Comparison of ENCODE assay signal across 22 mouse cellular contexts in genomic region chr9:52348536-52349527, GRCm38 (mm10).
DNase-seq lines count a peak whose midpoint lies in the region; ATAC-seq and TF ChIP-seq lines count a peak whose summit lies in the region.
"Had no signal": no experiment of that assay in that cellular context is flagged by ENCODE, and none has a peak within 500 bp of the region (broad histone marks: within the 10 kb centered on the region; RNA-seq: fewer than 3 reads in every experiment).

No protein-coding gene starts in this region.

- peak; percentile 46 for TF ChIP-seq POLR2A in CH12.LX (IDR thresholded peaks at IDR 0.05; ENCODE audit: low read depth, low read length)

- peak overlapping the region; percentile 96 for H3K9ac ChIP-seq in CH12.LX (ENCODE audit: insufficient read depth, low read depth)
- H3K9ac ChIP-seq in midbrain, embryonic 14.5 days (replicated peaks; ENCODE audit: low read length) = no peak overlapping the region
- no peak overlapping the region for H3K9ac ChIP-seq in forebrain, embryonic 11.5 days (ENCODE audit: low read length)
- H3K9ac ChIP-seq: forebrain, embryonic 12.5 days; hindbrain, embryonic 13.5 days had no signal

- dilution Hi-C loops in CH12.LX (cut with MboI; ENCODE audit: extremely low pct_ligation_motif_present, extremely low pct_unique_long_range_greater_than_20kb, low sequenced_read_pairs) = no loop called here

- DNase-seq in spleen, postnatal 36 days (ENCODE audit: low spot score in 2 of 2) = peak; percentile 29 to 31
- DNase-seq in spleen, postnatal 14 days (ENCODE audit: low spot score in 2 of 2) = no peak
- peak; percentile 97 for DNase-seq in CH12.LX (ENCODE audit: extremely low read depth)
- DNase-seq in induced T-regulatory cell, adult 2 months (ENCODE audit: low read depth) = peak; percentile 62
- peak; percentile 67 for DNase-seq in splenic B cell, adult 2 months (ENCODE audit: low read depth, low spot score)
- DNase-seq in midbrain, embryonic 14.5 days = no peak
- no peak for DNase-seq in heart, postnatal 25 days (ENCODE audit: low spot score)
- no peak for DNase-seq in forebrain, embryonic 11.5 days (ENCODE audit: low spot score)
- DNase-seq: adrenal gland, adult 2 months; adrenal gland, postnatal 25 days; cerebellum, adult 2 months; cerebellum, postnatal 10 days; gastrocnemius, postnatal 10 days; heart, postnatal 10 days had no signal

- H3K27me3 ChIP-seq in CH12.LX (replicated peaks) = no peaks in the 10 kb centered on the region
- no peaks in the 10 kb centered on the region for H3K27me3 ChIP-seq in splenic B cell, adult 2 months (ENCODE audit: control insufficient read depth, insufficient read depth, low read length, poor library complexity, severe bottlenecking)
- no peaks in the 10 kb centered on the region for H3K27me3 ChIP-seq in midbrain, embryonic 14.5 days (ENCODE audit: control insufficient read depth, insufficient read depth, low read length)
- no peaks in the 10 kb centered on the region for H3K27me3 ChIP-seq in forebrain, embryonic 11.5 days (ENCODE audit: control insufficient read depth, insufficient read depth, low read length)
- H3K27me3 ChIP-seq: forebrain, embryonic 12.5 days; hindbrain, embryonic 13.5 days had no signal

- peak overlapping the region; percentile 57 to 67 (median 62) for H3K4me3 ChIP-seq in CH12.LX (replicated peaks in 1 of 3; ENCODE audit: low read depth in 2 of 3, low read length in 2 of 3, poor library complexity in 1 of 3)
- H3K4me3 ChIP-seq in midbrain, embryonic 14.5 days (replicated peaks; ENCODE audit: low read depth, low read length) = no peak overlapping the region
- H3K4me3 ChIP-seq in forebrain, embryonic 11.5 days (ENCODE audit: low read depth, low read length) = no peak overlapping the region
- H3K4me3 ChIP-seq: embryonic facial prominence, embryonic 10.5 days; erythroblast, embryonic 14.5 days; forebrain, embryonic 12.5 days; heart, embryonic 10.5 days; hindbrain, embryonic 13.5 days had no signal

- peak overlapping the region; percentile 74 for H3K4me2 ChIP-seq in CH12.LX (ENCODE audit: insufficient read depth, low read depth, poor library complexity, severe bottlenecking)
- H3K4me2 ChIP-seq in midbrain, embryonic 14.5 days (ENCODE audit: low read length) = no peak overlapping the region
- H3K4me2 ChIP-seq in forebrain, embryonic 11.5 days (ENCODE audit: low read depth, low read length, severe bottlenecking) = no peak overlapping the region
- H3K4me2 ChIP-seq: forebrain, embryonic 12.5 days; hindbrain, embryonic 13.5 days had no signal

- 86% methylated on average over 7 of the region's 7 CpGs for WGBS in midbrain, embryonic 14.5 days
- WGBS in forebrain, embryonic 11.5 days = 72% methylated on average over 7 of the region's 7 CpGs

- TF ChIP-seq EP300 in CH12.LX (IDR thresholded peaks at IDR 0.05; ENCODE audit: low read length) = peak; percentile 98

- peak; percentile 8 for TF ChIP-seq RAD21 in CH12.LX (IDR thresholded peaks at IDR 0.05; ENCODE audit: low read depth, low read length)

- ATAC-seq in midbrain, embryonic 14.5 days (ENCODE audit: low FRiP score, low TSS enrichment) = no peak
- no peak for ATAC-seq in forebrain, embryonic 11.5 days (replicated peaks; ENCODE audit: low FRiP score)
- ATAC-seq: forebrain, embryonic 16.5 days; hindbrain, postnatal 0 days; intestine, embryonic 16.5 days had no signal

- H3K27ac ChIP-seq in CH12.LX (ENCODE audit: insufficient read depth, low read depth) = peak overlapping the region; percentile 95
- H3K27ac ChIP-seq in midbrain, embryonic 14.5 days (replicated peaks; ENCODE audit: low read depth, low read length) = no peak overlapping the region
- H3K27ac ChIP-seq in forebrain, embryonic 11.5 days (ENCODE audit: low read depth, low read length) = no peak overlapping the region
- H3K27ac ChIP-seq: embryonic facial prominence, embryonic 10.5 days; forebrain, embryonic 12.5 days; heart, embryonic 10.5 days; hindbrain, embryonic 13.5 days; hindbrain, postnatal 0 days had no signal

- no peaks in the 10 kb centered on the region for H3K9me3 ChIP-seq in CH12.LX (replicated peaks; ENCODE audit: low read length)
- H3K9me3 ChIP-seq in midbrain, embryonic 14.5 days (ENCODE audit: control insufficient read depth, low read length) = no peaks in the 10 kb centered on the region
- H3K9me3 ChIP-seq in forebrain, embryonic 11.5 days (ENCODE audit: control insufficient read depth, low read length) = no peaks in the 10 kb centered on the region
- H3K9me3 ChIP-seq: embryonic facial prominence, embryonic 10.5 days; forebrain, embryonic 12.5 days; heart, embryonic 10.5 days; hindbrain, embryonic 13.5 days had no signal

- H3K36me3 ChIP-seq in CH12.LX (replicated peaks in 1 of 2; ENCODE audit: control insufficient read depth in 1 of 2, insufficient read depth in 1 of 2, low read length in 1 of 2) = peaks cover 0 to 11% of the 10 kb centered on the region in 2 experiments
- H3K36me3 ChIP-seq in splenic B cell, adult 2 months (ENCODE audit: control insufficient read depth, insufficient read depth, low read length, poor library complexity, severe bottlenecking) = no peaks in the 10 kb centered on the region
- no peaks in the 10 kb centered on the region for H3K36me3 ChIP-seq in midbrain, embryonic 14.5 days (ENCODE audit: control insufficient read depth, insufficient read depth, low read length)
- H3K36me3 ChIP-seq in forebrain, embryonic 11.5 days (ENCODE audit: control insufficient read depth, insufficient read depth, low read length) = no peaks in the 10 kb centered on the region
- H3K36me3 ChIP-seq: embryonic facial prominence, embryonic 10.5 days; forebrain, embryonic 12.5 days; heart, embryonic 10.5 days; hindbrain, embryonic 13.5 days had no signal

- H3K4me1 ChIP-seq in CH12.LX (ENCODE audit: control insufficient read depth in 1 of 2, insufficient read depth in 2 of 2) = peaks cover 20 to 65% of the 10 kb centered on the region in 2 experiments
- H3K4me1 ChIP-seq in midbrain, embryonic 14.5 days (ENCODE audit: control insufficient read depth, insufficient read depth, low read length) = no peaks in the 10 kb centered on the region
- H3K4me1 ChIP-seq in forebrain, embryonic 11.5 days (replicated peaks; ENCODE audit: control insufficient read depth, insufficient read depth, low read length) = no peaks in the 10 kb centered on the region
- H3K4me1 ChIP-seq: embryonic facial prominence, embryonic 10.5 days; forebrain, embryonic 12.5 days; heart, embryonic 10.5 days; hindbrain, embryonic 13.5 days had no signal

- intact Hi-C loops in heart, postnatal 25 days (cut with DNase I) = no loop called here

- TF ChIP-seq CTCF in CH12.LX (conservative IDR thresholded peaks at IDR 0.05 in 1 of 2, IDR thresholded peaks at IDR 0.05 in 1 of 2; ENCODE audit: low read depth in 2 of 2, low read length in 2 of 2) = no peak

- in situ Hi-C loops in CH12.LX (cut with MboI; ENCODE audit: low pct_ligation_motif_present, low pct_unique_long_range_greater_than_20kb, low sequenced_read_pairs) = no loop called here

- H3K79me2 ChIP-seq in CH12.LX (replicated peaks; ENCODE audit: control insufficient read depth, extremely low read depth, insufficient read depth, poor library complexity, severe bottlenecking) = peaks cover 33% of the 10 kb centered on the region

TF ChIP-seq in CH12.LX, 34 proteins besides CTCF, POLR2A, EP300 and RAD21 (continues in another document):
- TF ChIP-seq UBTF (IDR thresholded peaks at IDR 0.05; ENCODE audit: low read depth, low read length) (no peak), USF1 (IDR thresholded peaks at IDR 0.05; ENCODE audit: low read depth, low read length) (no peak), IRF4 (IDR thresholded peaks at IDR 0.05; ENCODE audit: low read depth, low read length) (peak; percentile 99), ELF1 (IDR thresholded peaks at IDR 0.05; ENCODE audit: low read depth, low read length) (peak; percentile 81; the same call in 1 of the 2 replicates), MAX (IDR thresholded peaks at IDR 0.05; ENCODE audit: low read length) (peak; percentile 70; the same call in 1 of the 2 replicates), USF2 (conservative IDR thresholded peaks at IDR 0.05; ENCODE audit: low read depth, low read length) (no peak), MXI1 (IDR thresholded peaks at IDR 0.05; ENCODE audit: low read depth, low read length) (0 out of 2 replicates have a peak, but pooled peaks have one; percentile 9), POLR2AphosphoS2 (IDR thresholded peaks at IDR 0.05; ENCODE audit: low read depth, low read length) (no peak), ZMIZ1 (IDR thresholded peaks at IDR 0.05; ENCODE audit: low read depth, low read length) (peak; percentile 68; the same call in 1 of the 2 replicates), GABPA (IDR thresholded peaks at IDR 0.05; ENCODE audit: insufficient replicate concordance, low read depth, low read length) (no peak), SIN3A (IDR thresholded peaks at IDR 0.05; ENCODE audit: low read length) (peak; percentile 95), ZC3H11A (IDR thresholded peaks at IDR 0.05; ENCODE audit: low read depth, low read length) (no peak), CHD1 (IDR thresholded peaks at IDR 0.05; ENCODE audit: low read depth, low read length) (peak; percentile 95), PAX5 (IDR thresholded peaks at IDR 0.05; ENCODE audit: low read length) (no peak), JUND (conservative IDR thresholded peaks at IDR 0.05; ENCODE audit: low read depth, low read length) (peak; percentile 99), ETS1 (conservative IDR thresholded peaks at IDR 0.05; ENCODE audit: low read depth, low read length) (peak; percentile 98), HCFC1 (IDR thresholded peaks at IDR 0.05; ENCODE audit: low read depth, low read length) (no peak; the same call in 1 of the 2 replicates), SMC3 (IDR thresholded peaks at IDR 0.05; ENCODE audit: low read depth, low read length) (no peak), TBP (conservative IDR thresholded peaks at IDR 0.05; ENCODE audit: low read depth, low read length) (peak; percentile 87), NRF1 (IDR thresholded peaks at IDR 0.05; ENCODE audit: low read depth, low read length) (no peak), KAT2A (IDR thresholded peaks at IDR 0.05; ENCODE audit: insufficient replicate concordance, low read length) (no peak), JUN (IDR thresholded peaks at IDR 0.05; ENCODE audit: insufficient read depth, low read depth, low read length) (peak; percentile 97), E2F4 (IDR thresholded peaks at IDR 0.05; ENCODE audit: insufficient replicate concordance, low read depth, low read length) (no peak), MAZ (IDR thresholded peaks at IDR 0.05; ENCODE audit: low read depth, low read length) (peak; percentile 75; the same call in 1 of the 2 replicates), TCF12 (IDR thresholded peaks at IDR 0.05; ENCODE audit: low read depth, low read length) (peak; percentile 96), ZKSCAN1 (IDR thresholded peaks at IDR 0.05; ENCODE audit: borderline replicate concordance, low read depth, low read length) (no peak), RCOR1 (conservative IDR thresholded peaks at IDR 0.05; ENCODE audit: low read depth, low read length) (peak; percentile 89), CHD2 (IDR thresholded peaks at IDR 0.05; ENCODE audit: low read length) (peak; percentile 62; the same call in 1 of the 2 replicates)

Comparison
In these comparisons a context has a peak if more than half of its experiments do, and no peak if none do; other contexts are left out.
1. DNase-seq: peak in spleen, postnatal 36 days (2 of 2), CH12.LX (single experiment), induced T-regulatory cell, adult 2 months (single experiment) and splenic B cell, adult 2 months (single experiment); none in spleen, postnatal 14 days (0 of 2), midbrain, embryonic 14.5 days (single experiment), heart, postnatal 25 days (single experiment) and forebrain, embryonic 11.5 days (single experiment).
2. H3K4me3 ChIP-seq: peak in CH12.LX (3 of 3); none in midbrain, embryonic 14.5 days (single experiment) and forebrain, embryonic 11.5 days (single experiment).